Mouse (Mus musculus): ENCODE measurements around the gene Tnfaip6. TPM values are rescaled to one million over a fixed set of nuclear protein-coding genes. Genes with fewer than 3 reads are reported as not detected.
A peak's percentile ranks its signal among the peaks of the same experiment; 100 is the strongest.

Tnfaip6 gene
- polyA plus RNA-seq, 1 experiment from 2014 or later = 27.7 TPM

DNA sequence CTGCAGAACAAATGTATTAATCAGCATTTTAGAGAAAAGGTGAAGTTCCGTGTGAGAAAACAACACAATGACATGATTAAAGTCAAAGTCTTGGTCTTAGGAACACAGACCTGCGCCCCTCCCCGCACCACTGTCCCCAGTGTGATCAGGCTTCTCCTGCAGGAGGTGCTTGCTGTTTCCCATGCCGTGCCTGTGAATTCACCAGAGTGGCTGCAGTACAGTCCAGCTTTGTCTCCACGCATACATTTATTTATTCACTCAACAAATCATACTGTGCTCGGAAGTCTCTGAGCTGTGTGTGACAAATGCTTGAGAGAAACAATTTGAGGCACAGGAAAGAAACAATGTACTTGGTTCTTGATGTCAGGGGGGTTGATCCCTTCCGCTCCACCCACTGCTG lies 21.4 kb upstream of the Tnfaip6 start:
- ATAC-seq (replicated peaks; ENCODE audit: low FRiP score) (no peak), DNase-seq (ENCODE audit: low spot score) (no peak)
- Histone ChIP-seq H3K27ac (ENCODE audit: low read depth, low read length) (no peak overlapping the region), H3K36me3 (ENCODE audit: control insufficient read depth, insufficient read depth, low read length) (no peaks in the 10 kb centered on the region), H3K9ac (ENCODE audit: low read length) (no peak overlapping the region), H3K9me3 (ENCODE audit: control insufficient read depth, low read length) (no peaks in the 10 kb centered on the region), H3K4me1 (replicated peaks; ENCODE audit: control insufficient read depth, insufficient read depth, low read length) (no peaks in the 10 kb centered on the region), H3K4me3 (ENCODE audit: low read depth, low read length) (no peak overlapping the region), H3K4me2 (ENCODE audit: low read depth, low read length, severe bottlenecking) (no peak overlapping the region), H3K27me3 (ENCODE audit: control insufficient read depth, insufficient read depth, low read length) (no peaks in the 10 kb centered on the region)
- WGBS = 32% methylated on average over 7 of the region's 7 CpGs

DNA sequence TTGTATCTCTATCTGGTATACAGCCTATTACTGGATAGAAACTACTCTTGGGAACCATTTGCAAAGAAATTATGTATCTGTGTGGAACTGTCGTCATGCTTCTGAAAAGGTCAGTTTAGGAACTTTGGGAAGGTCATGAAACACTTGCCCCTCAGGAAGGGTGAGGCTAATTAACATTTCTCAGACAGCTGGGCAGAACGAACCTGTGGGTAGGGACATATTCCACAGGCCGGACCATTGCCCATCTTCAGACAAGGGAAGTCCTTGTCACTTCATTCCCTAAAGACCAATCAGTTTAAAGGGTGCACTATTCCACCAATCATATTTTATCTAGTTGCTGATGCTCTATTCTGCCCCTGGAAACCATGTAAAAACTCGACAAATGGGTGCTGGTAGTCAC lies 10.7 kb upstream of the Tnfaip6 start:
- H3K4me3 ChIP-seq (ENCODE audit: low read depth, low read length) = no peak overlapping the region
- no peak overlapping the region for H3K4me2 ChIP-seq (ENCODE audit: low read depth, low read length, severe bottlenecking)
- ATAC-seq (replicated peaks; ENCODE audit: low FRiP score) = no peak
- no peak overlapping the region for H3K27ac ChIP-seq (ENCODE audit: low read depth, low read length)
- no peak for DNase-seq (ENCODE audit: low spot score)
- no peaks in the 10 kb centered on the region for H3K9me3 ChIP-seq (ENCODE audit: control insufficient read depth, low read length)
- 76% methylated on average over 4 of the region's 4 CpGs for WGBS
- H3K36me3 ChIP-seq (ENCODE audit: control insufficient read depth, insufficient read depth, low read length) = no peaks in the 10 kb centered on the region
- no peaks in the 10 kb centered on the region for H3K4me1 ChIP-seq (replicated peaks; ENCODE audit: control insufficient read depth, insufficient read depth, low read length)
- no peak overlapping the region for H3K9ac ChIP-seq (ENCODE audit: low read length)
- no peaks in the 10 kb centered on the region for H3K27me3 ChIP-seq (ENCODE audit: control insufficient read depth, insufficient read depth, low read length)

DNA sequence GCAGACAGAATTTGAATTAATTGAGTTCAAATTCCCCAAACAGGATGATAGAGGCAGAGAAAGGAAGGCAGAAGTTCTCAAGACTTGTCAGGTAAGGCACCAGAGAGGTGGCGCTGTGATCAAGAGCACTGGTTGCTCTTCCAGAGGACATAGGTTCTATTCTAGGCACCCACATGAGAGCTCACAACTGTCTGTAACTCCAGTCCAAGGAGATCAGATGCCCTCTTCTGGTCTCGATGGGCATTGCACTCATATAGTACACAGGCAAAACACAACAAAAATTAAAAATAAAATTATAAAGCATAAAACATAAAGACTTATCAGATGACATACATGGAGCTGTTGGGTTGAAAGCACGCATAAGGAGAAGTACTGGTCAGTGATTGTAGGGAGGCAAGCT lies 8.4 kb upstream of the Tnfaip6 start:
- Histone ChIP-seq H3K9ac (ENCODE audit: low read length) (no peak overlapping the region), H3K27me3 (ENCODE audit: control insufficient read depth, insufficient read depth, low read length) (no peaks in the 10 kb centered on the region)

DNA sequence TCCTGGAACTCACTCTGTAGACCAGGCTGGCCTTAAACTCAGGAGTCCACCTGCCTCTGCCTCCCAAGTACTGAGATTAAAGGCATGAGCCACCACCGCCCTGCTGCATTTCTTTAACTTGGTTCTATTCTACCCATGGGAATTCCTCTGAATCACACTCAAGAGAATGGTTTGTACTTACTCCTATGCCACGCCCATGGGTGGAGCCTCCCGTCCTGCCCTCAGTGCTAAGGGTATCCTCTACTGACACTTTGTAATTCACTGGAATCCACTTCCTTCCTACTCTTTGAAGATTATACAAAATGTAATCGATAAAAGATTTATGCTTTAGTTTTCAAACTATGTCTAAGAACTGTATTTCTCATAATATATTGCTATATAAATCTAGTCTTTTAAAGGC lies 6.3 kb upstream of the Tnfaip6 start:
- ATAC-seq (replicated peaks; ENCODE audit: low FRiP score) = no peak
- H3K4me1 ChIP-seq (replicated peaks; ENCODE audit: control insufficient read depth, insufficient read depth, low read length) = no peaks in the 10 kb centered on the region
- H3K9me3 ChIP-seq (ENCODE audit: control insufficient read depth, low read length) = no peaks in the 10 kb centered on the region
- H3K9ac ChIP-seq (ENCODE audit: low read length) = no peak overlapping the region
- H3K27me3 ChIP-seq (ENCODE audit: control insufficient read depth, insufficient read depth, low read length) = no peaks in the 10 kb centered on the region
- no peak for DNase-seq (ENCODE audit: low spot score)
- no peak overlapping the region for H3K4me2 ChIP-seq (ENCODE audit: low read depth, low read length, severe bottlenecking)
- H3K4me3 ChIP-seq (ENCODE audit: low read depth, low read length) = no peak overlapping the region
- H3K36me3 ChIP-seq (ENCODE audit: control insufficient read depth, insufficient read depth, low read length) = no peaks in the 10 kb centered on the region
- H3K27ac ChIP-seq (ENCODE audit: low read depth, low read length) = no peak overlapping the region
- 87% methylated on average over 4 of the region's 4 CpGs for WGBS

More for the DNA sequence above, 8.4 kb upstream of the Tnfaip6 start:
- Histone ChIP-seq H3K4me2 (ENCODE audit: low read depth, low read length, severe bottlenecking) (no peak overlapping the region), H3K9me3 (ENCODE audit: control insufficient read depth, low read length) (no peaks in the 10 kb centered on the region), H3K4me3 (ENCODE audit: low read depth, low read length) (no peak overlapping the region), H3K27ac (ENCODE audit: low read depth, low read length) (no peak overlapping the region), H3K36me3 (ENCODE audit: control insufficient read depth, insufficient read depth, low read length) (no peaks in the 10 kb centered on the region), H3K4me1 (replicated peaks; ENCODE audit: control insufficient read depth, insufficient read depth, low read length) (no peaks in the 10 kb centered on the region)
- 85% methylated on average over 3 of the region's 3 CpGs for WGBS
- DNase-seq (ENCODE audit: low spot score) (no peak), ATAC-seq (replicated peaks; ENCODE audit: low FRiP score) (no peak)

DNA sequence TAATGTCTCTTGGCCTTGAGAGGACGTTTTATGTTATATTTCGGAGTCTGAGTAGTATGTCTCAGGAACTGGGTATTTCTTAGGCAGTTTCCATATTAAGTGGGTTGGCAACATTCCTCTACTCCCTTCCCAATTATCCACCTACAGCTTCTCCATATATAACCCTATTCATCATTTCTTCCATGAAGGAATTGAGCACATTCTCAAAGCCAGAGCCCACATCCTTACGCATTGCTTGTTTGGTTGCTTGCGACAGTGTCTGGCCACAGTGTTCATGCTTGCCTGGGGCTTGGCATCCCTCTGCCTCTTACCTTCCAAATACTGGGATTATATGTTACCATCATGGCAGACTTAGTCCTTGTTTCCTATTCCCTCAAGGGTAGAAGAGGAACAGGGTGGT lies 3.2 kb upstream of the Tnfaip6 start:
- no peak overlapping the region for H3K4me2 ChIP-seq (ENCODE audit: low read depth, low read length, severe bottlenecking)

DNA sequence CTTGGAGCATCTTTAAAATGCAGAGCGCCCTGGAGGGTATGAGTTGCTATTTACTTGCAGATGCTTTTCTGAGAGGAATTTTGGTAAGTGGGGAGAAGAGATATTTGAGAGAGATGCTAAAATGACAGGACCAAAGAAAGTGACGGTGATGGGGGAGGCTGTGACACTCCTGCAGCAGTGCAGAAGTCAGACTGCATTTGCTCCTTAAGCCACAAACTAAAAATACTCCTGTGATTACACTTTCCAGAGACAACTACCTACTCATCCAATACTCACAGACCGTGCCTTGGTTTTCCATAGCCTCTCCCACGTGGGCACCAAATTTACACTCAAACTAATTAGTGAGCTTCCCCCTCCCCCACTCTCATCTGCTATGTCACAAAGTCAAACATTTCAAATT lies 2.7 kb upstream of the Tnfaip6 start:
- H3K4me3 ChIP-seq (ENCODE audit: low read depth, low read length) = no peak overlapping the region
- H3K9ac ChIP-seq (ENCODE audit: low read length) = no peak overlapping the region
- no peaks in the 10 kb centered on the region for H3K9me3 ChIP-seq (ENCODE audit: control insufficient read depth, low read length)
- no peaks in the 10 kb centered on the region for H3K27me3 ChIP-seq (ENCODE audit: control insufficient read depth, insufficient read depth, low read length)
- no peak for DNase-seq (ENCODE audit: low spot score)
- peaks cover 5% of the 10 kb centered on the region; the same call in 1 of the 2 replicates for H3K4me1 ChIP-seq (replicated peaks; ENCODE audit: control insufficient read depth, insufficient read depth, low read length)
- no peaks in the 10 kb centered on the region for H3K36me3 ChIP-seq (ENCODE audit: control insufficient read depth, insufficient read depth, low read length)
- 75% methylated on average over 4 of the region's 4 CpGs for WGBS
- no peak overlapping the region for H3K27ac ChIP-seq (ENCODE audit: low read depth, low read length)
- no peak overlapping the region for H3K4me2 ChIP-seq (ENCODE audit: low read depth, low read length, severe bottlenecking)
- ATAC-seq (replicated peaks; ENCODE audit: low FRiP score) = no peak

More for the DNA sequence above, 3.2 kb upstream of the Tnfaip6 start:
- H3K27ac ChIP-seq (ENCODE audit: low read depth, low read length) = no peak overlapping the region
- H3K9ac ChIP-seq (ENCODE audit: low read length) = no peak overlapping the region
- no peak overlapping the region for H3K4me3 ChIP-seq (ENCODE audit: low read depth, low read length)
- H3K27me3 ChIP-seq (ENCODE audit: control insufficient read depth, insufficient read depth, low read length) = no peaks in the 10 kb centered on the region
- peaks cover 5% of the 10 kb centered on the region; the same call in 1 of the 2 replicates for H3K4me1 ChIP-seq (replicated peaks; ENCODE audit: control insufficient read depth, insufficient read depth, low read length)
- H3K9me3 ChIP-seq (ENCODE audit: control insufficient read depth, low read length) = no peaks in the 10 kb centered on the region
- no peak for DNase-seq (ENCODE audit: low spot score)
- WGBS = 86% methylated on average over 4 of the region's 4 CpGs
- H3K36me3 ChIP-seq (ENCODE audit: control insufficient read depth, insufficient read depth, low read length) = no peaks in the 10 kb centered on the region
- no peak for ATAC-seq (replicated peaks; ENCODE audit: low FRiP score)

DNA sequence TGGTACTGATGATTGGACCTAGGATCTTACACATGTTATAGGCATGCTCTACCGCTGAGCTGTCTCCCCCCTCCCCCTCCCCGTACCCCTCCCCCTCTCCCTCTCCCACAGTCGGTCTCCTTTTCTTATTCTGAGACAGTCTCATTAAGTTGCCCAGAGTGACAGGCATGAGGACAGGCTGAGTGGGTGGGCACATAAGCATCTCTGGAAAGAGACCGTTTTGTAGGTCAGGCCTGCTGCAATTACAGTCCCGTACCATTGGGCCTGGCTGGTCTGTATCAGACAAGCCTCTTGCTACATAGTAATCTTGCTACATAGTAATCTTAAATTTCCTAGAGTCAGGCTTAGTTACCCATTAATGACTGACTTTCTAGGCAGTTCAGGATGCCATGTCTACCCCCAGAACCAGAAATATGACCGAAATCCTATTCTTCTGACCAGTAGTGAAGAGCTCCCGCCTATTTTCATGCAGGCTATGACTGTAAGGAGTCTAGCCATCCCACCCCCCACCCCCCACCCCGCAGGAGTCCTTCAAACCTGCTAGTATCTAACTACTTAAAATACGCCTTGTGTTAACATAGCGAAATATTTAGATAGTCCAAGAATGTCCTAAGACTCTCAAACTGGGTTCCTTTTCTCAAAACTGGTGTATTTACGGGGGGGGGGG lies 747 bp upstream of the Tnfaip6 start:
- Histone ChIP-seq H3K4me3 (ENCODE audit: low read depth, low read length) (no peak overlapping the region), H3K27me3 (ENCODE audit: control insufficient read depth, insufficient read depth, low read length) (no peaks in the 10 kb centered on the region), H3K9ac (ENCODE audit: low read length) (no peak overlapping the region; the same call in 1 of the 2 replicates), H3K36me3 (ENCODE audit: control insufficient read depth, insufficient read depth, low read length) (no peaks in the 10 kb centered on the region), H3K27ac (ENCODE audit: low read depth, low read length) (no peak overlapping the region), H3K4me1 (replicated peaks; ENCODE audit: control insufficient read depth, insufficient read depth, low read length) (peaks cover 5% of the 10 kb centered on the region; the same call in 1 of the 2 replicates), H3K4me2 (ENCODE audit: low read depth, low read length, severe bottlenecking) (peak overlapping the region; percentile 64; the same call in 1 of the 2 replicates), H3K9me3 (ENCODE audit: control insufficient read depth, low read length) (no peaks in the 10 kb centered on the region)
- peak; percentile 85 for ATAC-seq (replicated peaks; ENCODE audit: low FRiP score)
- DNase-seq (ENCODE audit: low spot score) = peak; percentile 61
- 30% methylated on average over 11 of the region's 11 CpGs for WGBS

DNA sequence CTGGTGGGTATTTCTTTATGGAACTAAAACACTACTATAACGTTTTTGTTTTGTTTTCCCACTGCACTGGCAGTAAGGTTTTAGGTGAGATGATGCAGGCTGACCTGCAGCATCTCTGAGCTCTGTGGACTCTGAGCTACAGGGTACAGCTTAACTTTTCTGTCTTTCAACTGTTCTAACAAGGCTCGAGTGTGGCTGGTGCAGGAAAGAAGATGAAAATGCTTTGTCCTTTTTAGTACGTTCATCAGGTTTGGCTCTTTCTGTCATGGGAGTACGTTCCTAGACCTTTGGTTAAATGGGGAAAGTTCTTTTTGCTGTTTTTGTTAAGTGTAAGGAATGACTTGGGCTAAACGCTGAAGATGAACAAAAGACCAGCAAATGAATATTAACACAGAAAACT lies 749 bp downstream of the Tnfaip6 start:
- WGBS = 30% methylated on average over 5 of the region's 5 CpGs
- Histone ChIP-seq H3K4me2 (ENCODE audit: low read depth, low read length, severe bottlenecking) (peak overlapping the region; percentile 64), H3K4me3 (ENCODE audit: low read depth, low read length) (peak overlapping the region; percentile 45), H3K36me3 (ENCODE audit: control insufficient read depth, insufficient read depth, low read length) (no peaks in the 10 kb centered on the region), H3K9me3 (ENCODE audit: control insufficient read depth, low read length) (no peaks in the 10 kb centered on the region), H3K9ac (ENCODE audit: low read length) (peak overlapping the region; percentile 36; the same call in 1 of the 2 replicates), H3K27ac (ENCODE audit: low read depth, low read length) (no peak overlapping the region), H3K4me1 (replicated peaks; ENCODE audit: control insufficient read depth, insufficient read depth, low read length) (peaks cover 5% of the 10 kb centered on the region; the same call in 1 of the 2 replicates), H3K27me3 (ENCODE audit: control insufficient read depth, insufficient read depth, low read length) (no peaks in the 10 kb centered on the region)
- ATAC-seq (replicated peaks; ENCODE audit: low FRiP score) (no peak), DNase-seq (ENCODE audit: low spot score) (no peak)
